Mouse (Mus musculus) adrenal gland, adult (tissue): ENCODE data around the gene Anp32e.
"Not testable (repeated sequence)": the region's sequence is repeated elsewhere in the genome, so short reads cannot be mapped to it uniquely, and the experiment has no call there.

ENCODE experiments used
- DNase-seq, 2 experiments: peaks; one replicate each; pipeline ENCODE4 v3.0.0; 2022 to 2023; ENCODE audit warnings: low spot score in 1 of 2; ENCODE audit not compliant: inconsistent age in 2 of 2

The Anp32e gene

GRCm38 (mm10) chr3:95903753-95904502 is 25.1 kb upstream of the Anp32e start:
- DNase-seq, result peak in 1 of 2 experiments; percentile 29

- DNase-seq, result peak in 1 of 2 experiments; percentile 50
Measured at GRCm38 (mm10) chr3:95904568-95904967, 24.5 kb upstream of the Anp32e start, which contains the start of gene Car14. Car14 (minus strand) TSS chr3:95904691.

- peak in 1 of 2 experiments; percentile 53 for DNase-seq
Measured at GRCm38 (mm10) chr3:95905146-95905939, 23.7 kb upstream of the Anp32e start.

- DNase-seq, result peak; percentile 57 to 77
Measured at GRCm38 (mm10) chr3:95905940-95906492, 23.0 kb upstream of the Anp32e start.

- peak in 1 of 2 experiments; percentile 77 for DNase-seq
Measured at GRCm38 (mm10) chr3:95906860-95907259, 22.2 kb upstream of the Anp32e start.

GRCm38 (mm10) chr3:95907613-95908012 is 21.4 kb upstream of the Anp32e start:
- DNase-seq, result no peak

- no peak for DNase-seq
Measured at GRCm38 (mm10) chr3:95914706-95915105, 14.3 kb upstream of the Anp32e start.

GRCm38 (mm10) chr3:95916760-95917159 is 12.3 kb upstream of the Anp32e start:
- DNase-seq, result no peak

GRCm38 (mm10) chr3:95920532-95920931 is 8.5 kb upstream of the Anp32e start:
- DNase-seq, result not testable (repeated sequence)

GRCm38 (mm10) chr3:95923429-95923828 is 5.6 kb upstream of the Anp32e start:
- not testable (repeated sequence) for DNase-seq

- no peak for DNase-seq
Measured at GRCm38 (mm10) chr3:95924185-95924584, 4.9 kb upstream of the Anp32e start.

- no peak for DNase-seq
Measured at GRCm38 (mm10) chr3:95925087-95925486, 4.0 kb upstream of the Anp32e start.

GRCm38 (mm10) chr3:95928261-95928657 is 787 bp upstream of the Anp32e start:
- no peak for DNase-seq

GRCm38 (mm10) chr3:95929581-95930470 is 780 bp downstream of the Anp32e start:
- DNase-seq, result peak; percentile 65 to 86

GRCm38 (mm10) chr3:95930471-95930789 is 1.4 kb downstream of the Anp32e start:
- DNase-seq, result no peak

- DNase-seq, result no peak
Measured at GRCm38 (mm10) chr3:95931471-95931870, 2.4 kb downstream of the Anp32e start.

GRCm38 (mm10) chr3:95932157-95932556 is 3.1 kb downstream of the Anp32e start:
- no peak for DNase-seq

GRCm38 (mm10) chr3:95932566-95932965 is 3.5 kb downstream of the Anp32e start:
- DNase-seq, result no peak

- DNase-seq, result no peak
Measured at GRCm38 (mm10) chr3:95933111-95933750, 4.2 kb downstream of the Anp32e start.

- no peak for DNase-seq
Measured at GRCm38 (mm10) chr3:95934448-95934847, 5.4 kb downstream of the Anp32e start.
